Mouse (Mus musculus) megakaryocyte, adult 5-6 weeks (primary cell): ENCODE measurements around the gene Sp8. TPM values are rescaled to one million over a fixed set of nuclear protein-coding genes. Genes with fewer than 3 reads are reported as not detected.
A peak's percentile ranks its signal among the peaks of the same experiment; 100 is the strongest.

Experiments used
- ATAC-seq: 2 replicates; pipeline ENCODE4 v1.8.0; 2016; ENCODE audit warnings: mild to moderate bottlenecking, inconsistent platforms; ENCODE audit not compliant: poor library complexity, severe bottlenecking
- total RNA-seq, 2 experiments: library from RNA; stranded (forward) in 1 of 2; stranded (reverse) in 1 of 2; fragments of 153-499, 151-499 nt in 1 of 2; fragments of 221-1000, 200-1000 nt in 1 of 2; gene quantifications; 2 replicates each; pipeline versions ENCODE4 v1.2.3 to v1.2.4; 2015 to 2017

The Sp8 gene
- total RNA-seq, 2 experiments from 2014 or later, result not detected

DNA sequence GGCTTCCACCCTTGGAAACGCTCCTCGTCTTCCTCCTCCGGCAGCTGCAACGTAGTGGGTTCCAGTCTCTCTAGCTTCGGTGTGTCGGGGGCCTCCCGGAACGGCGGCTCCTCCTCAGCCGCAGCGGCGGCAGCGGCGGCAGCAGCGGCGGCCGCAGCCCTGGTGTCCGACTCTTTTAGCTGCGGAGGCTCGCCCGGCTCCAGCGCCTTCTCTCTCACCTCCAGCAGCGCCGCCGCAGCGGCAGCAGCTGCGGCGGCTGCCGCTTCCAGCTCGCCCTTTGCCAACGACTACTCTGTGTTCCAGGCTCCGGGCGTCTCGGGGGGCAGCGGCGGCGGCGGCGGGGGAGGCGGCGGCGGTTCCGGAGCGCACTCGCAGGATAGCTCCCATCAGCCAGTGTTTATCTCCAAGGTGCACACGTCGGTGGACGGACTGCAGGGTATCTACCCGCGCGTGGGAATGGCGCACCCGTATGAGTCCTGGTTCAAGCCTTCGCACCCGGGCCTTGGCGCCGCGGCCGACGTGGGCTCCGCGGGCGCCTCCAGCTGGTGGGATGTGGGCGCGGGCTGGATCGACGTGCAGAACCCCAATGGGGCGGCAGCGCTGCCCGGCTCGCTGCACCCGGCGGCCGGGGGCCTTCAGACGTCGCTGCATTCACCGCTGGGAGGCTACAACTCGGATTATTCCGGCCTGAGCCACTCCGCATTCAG lies 2.5 kb downstream of the Sp8 start:
- ATAC-seq, result no peak

DNA sequence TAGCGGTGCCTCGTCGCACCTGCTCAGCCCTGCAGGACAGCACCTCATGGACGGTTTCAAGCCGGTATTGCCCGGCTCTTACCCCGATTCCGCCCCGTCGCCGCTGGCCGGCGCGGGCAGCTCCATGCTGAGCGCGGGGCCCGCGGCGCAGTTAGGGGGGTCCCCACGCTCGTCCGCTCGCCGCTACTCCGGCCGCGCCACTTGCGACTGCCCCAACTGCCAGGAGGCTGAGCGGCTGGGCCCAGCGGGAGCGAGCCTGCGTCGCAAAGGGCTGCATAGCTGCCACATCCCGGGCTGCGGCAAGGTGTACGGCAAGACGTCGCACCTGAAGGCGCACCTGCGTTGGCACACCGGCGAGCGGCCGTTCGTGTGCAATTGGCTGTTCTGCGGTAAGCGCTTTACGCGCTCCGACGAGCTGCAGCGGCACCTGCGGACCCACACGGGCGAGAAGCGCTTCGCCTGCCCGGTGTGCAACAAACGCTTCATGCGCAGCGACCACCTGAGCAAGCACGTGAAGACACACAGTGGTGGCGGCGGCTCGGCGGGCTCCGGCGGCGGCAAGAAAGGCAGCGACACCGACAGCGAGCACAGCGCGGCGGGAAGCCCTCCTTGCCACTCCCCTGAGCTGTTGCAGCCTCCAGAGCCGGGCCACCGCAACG lies 3.2 kb downstream of the Sp8 start:
- no peak for ATAC-seq

DNA sequence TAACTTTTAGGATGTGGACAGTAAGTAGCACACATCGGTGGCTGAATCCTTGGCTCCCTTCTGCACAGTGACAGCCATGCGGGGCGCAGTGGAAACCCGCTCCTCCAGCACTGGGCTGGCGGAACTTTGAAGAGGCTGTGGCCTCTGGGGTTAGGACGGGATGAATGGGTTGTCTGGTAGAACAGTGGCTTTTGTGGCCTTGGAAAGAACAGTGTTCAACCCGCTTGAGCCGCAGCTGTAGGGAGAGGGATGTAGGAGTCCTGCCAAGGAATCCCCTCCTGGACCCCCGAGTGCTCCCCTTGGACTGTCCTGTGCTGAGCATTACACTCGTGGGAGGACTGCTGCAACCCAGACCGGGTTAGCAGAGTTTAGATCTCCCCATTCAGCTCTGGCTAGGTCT lies 3.9 kb downstream of the Sp8 start:
- no peak for ATAC-seq

DNA sequence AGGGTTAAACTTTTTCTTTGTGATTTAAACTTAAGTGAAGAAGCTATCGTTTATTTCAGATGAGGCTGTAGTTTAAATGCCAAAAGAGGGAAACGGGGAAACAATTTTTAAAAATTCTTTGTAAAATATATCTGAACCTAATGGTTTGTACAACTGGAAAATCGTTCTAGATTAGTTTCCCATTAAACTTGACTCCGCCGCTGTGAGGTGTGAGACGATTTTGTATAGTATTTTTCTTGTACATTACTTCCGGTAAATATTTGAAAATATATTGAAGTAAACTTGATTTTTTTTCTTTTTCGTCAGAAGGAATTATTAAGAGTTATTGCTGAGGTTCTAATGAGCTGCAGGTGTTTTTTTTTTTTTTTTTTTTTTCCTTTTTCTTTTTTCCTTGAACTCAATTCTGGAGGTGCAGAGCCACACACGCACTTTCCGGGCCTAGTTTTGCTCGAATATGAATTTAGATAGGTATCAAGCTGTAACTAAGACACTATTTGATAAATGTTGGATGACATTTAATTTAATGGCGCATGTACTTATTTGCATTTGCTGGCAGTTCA lies 4.8 kb downstream of the Sp8 start:
- no peak for ATAC-seq

DNA sequence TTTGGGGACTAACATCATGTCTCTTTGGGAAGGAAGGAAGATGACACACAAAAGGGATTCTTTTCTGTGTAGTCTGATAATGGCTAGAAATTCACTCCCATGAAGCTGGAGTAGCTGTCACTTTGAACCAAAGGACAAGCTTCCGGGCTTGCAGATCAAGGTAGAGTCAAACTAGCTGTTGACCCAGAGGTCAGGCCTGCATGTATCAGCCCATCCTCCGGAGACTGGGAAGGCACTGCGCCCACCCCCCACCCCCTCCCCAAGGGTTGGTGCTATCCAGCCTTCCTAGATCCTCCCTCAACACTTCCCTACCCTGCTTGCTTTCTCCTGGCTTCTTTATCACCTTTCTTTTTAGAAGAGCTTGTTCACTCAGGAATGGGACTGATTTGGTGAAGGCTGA lies 7.2 kb downstream of the Sp8 start:
- no peak for ATAC-seq

DNA sequence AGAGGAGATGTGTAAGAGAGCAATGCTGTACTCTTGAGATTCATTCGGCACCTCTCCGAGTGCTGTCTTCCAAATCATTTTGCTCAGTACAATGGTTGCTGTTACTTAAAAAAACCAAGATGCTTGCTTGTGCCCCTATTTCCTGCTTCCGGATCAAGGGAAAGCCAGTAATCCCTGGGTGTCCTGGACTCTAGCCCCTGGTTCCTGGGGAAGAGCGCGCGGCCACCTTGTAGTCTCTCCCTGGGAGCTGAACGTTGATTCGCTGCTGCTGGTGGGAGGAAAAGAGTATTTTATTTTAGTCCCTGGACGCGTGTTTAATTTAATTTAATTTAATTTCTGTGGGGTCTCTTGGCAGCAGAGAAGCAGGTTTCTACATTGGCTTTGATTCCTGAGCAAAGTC lies 8.3 kb downstream of the Sp8 start:
- ATAC-seq, result no peak

DNA sequence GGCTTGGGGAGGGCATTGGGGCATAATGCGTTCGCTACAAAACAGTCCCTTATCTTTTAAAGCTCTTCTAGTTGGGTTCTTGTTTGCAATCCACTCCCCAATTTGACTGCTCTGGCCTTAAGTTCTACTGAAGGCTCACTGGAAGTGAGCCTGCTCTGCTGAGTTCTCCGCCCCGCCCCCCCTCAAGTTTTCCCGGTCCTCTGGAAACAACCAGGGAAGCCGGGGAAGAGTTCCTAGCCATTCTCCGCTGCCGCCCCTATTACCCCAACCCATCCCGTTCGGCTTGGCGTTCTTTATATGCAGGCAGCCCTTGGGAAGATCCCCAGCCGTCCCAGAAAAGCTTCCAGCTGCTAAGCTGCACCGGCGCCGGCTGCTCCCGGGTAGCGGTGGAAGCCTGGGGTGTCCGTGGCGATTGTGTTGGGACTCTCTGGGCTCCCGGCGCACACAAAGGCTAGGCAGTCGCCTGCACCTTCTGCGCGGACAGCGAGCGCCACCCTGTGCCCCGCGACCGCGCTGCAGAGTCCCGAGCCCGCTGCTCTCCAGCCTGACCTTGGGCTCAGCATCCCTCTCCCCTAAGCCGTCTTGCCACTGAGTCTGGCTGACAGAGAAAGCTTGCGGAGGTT lies 8.8 kb downstream of the Sp8 start:
- peak; percentile 93 for ATAC-seq

DNA sequence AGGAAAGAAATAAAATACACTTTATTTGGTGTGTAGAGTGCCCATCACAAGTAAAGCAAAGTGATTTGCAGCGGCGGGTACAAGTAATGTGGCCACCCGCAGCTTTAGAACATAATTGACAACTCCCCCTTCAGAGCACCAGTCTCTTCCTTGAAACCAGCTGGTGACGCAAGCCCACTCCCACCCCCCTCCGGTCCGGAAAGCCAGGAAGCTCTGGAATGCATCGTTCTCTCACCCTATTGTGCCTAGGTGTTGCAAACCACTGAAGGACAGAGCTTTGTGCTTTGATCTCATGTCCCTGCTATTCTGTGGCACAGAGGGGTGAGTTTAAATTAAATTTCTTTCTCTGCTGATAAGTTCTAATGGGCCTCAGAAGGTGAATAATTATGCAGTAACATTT lies 10.0 kb downstream of the Sp8 start:
- no peak for ATAC-seq

DNA sequence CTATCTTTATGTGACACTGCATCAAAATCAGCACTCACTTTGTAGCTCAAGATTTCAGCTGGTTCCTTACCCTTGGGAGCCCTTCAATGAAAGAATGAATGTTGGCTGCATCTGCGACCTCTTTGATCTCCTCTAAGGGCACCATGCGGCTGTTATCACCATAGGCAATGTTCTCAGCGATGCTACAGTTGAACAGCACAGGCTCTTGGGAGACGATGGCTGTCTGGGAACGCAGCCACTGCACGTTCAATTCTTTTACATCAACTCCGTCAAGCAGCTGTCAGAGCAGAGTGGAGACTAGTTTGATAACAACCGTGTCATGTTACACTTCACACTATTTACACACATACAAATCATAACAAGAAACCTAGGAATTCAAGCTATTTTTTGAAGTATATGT lies 26.5 kb downstream of the Sp8 start:
- no peak for ATAC-seq

DNA sequence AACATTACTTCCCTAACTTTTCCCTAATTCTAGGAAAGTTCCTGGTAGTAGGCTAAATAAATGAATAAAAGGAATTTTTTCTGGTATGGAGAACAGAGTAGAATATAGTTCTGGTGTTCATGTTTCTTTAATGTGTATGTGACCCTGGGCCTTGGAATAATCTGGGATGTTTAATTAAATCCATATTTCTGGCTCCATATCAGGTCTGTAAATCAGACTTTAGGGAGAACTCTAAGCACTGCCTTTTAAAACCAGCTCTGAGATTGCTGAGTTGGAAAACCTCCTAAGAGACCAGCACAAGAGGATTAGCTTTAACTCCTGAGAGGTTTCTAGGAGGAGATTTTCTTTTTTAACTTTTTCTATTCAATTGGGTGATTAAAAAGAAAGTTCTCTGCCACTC lies 36.7 kb downstream of the Sp8 start:
- ATAC-seq, result no peak

DNA sequence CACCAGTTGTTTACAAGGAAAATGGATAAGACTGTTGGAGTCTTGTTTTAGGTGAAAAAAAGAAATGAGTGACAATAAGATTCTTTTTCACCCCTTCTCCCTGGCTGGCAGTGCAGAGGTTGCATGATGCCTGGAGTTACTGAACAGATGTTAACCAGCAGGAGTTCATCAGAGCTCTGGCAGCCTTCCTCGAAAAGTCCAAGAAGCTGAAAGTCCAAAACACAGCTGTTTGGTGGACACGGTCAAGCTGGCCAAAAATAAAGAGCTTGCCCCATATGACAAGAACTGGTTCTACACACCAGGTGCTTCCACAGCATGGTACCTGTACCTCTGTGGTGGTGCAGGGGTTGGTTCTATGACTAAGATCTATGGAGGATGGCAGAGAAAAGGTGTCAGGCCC lies 41.8 kb downstream of the Sp8 start:
- no peak for ATAC-seq

Other genes with a start within 250 kb of the Sp8 start
- gene Abcb5, start 120.1 kb downstream of the Sp8 start, total RNA-seq (2015), result not detected in 2 replicates
- not detected in 2 replicates for gene Abcb5, start 120.1 kb downstream of the Sp8 start, total RNA-seq (2017)